Mouse (Mus musculus): ENCODE measurements around the gene C1rl. TPM values are rescaled to one million over a fixed set of nuclear protein-coding genes. Genes with fewer than 3 reads are reported as not detected.
"Not testable (repeated sequence)": the region's sequence is repeated elsewhere in the genome, so short reads cannot be mapped to it uniquely, and the experiment has no call there.

C1rl gene
- polyA plus RNA-seq, 1 experiment from 2014 or later, result 0.23 TPM

DNA sequence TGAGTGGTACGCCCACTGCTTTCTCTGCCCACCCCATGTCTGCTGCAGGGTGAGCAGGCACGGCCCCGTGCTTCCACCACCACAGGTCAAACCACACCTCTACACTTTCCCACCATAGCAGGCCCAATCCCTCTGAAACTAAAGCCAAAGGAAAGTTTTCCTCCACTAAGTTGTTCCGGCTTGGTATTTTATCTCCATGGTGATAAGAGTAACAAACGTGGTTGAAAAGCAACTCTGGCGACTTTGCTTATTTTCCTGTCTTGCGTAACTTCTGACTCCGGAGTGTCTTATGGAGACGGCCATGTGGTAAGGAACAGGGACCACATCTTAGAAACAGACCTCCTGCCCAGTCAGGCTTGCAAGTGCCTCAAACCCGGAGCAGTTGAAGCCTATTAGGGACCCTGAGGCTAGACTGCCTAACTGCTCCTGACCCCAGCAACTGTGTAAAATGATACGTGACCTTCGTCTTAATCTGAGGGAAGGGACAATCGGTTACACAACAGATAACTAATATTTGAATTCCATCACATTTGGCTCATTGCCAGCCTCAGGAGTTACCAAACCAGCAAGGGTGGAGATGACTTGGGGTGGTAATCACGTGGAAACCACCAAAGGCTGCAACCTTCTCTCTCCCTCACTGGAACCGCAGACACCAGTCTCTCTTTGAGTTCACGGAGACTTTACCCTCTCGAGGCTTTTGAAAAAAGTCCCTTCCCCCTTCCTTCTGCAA lies 14.8 kb upstream of the C1rl start:
- H3K9me3 ChIP-seq (ENCODE audit: control insufficient read depth, low read length), result no peaks in the 10 kb centered on the region
- no peak overlapping the region for H3K27ac ChIP-seq (ENCODE audit: low read depth, low read length)
- ATAC-seq (ENCODE audit: low FRiP score), result no peak
- H3K4me2 ChIP-seq, result no peak overlapping the region
- no peaks in the 10 kb centered on the region for H3K4me1 ChIP-seq (ENCODE audit: control insufficient read depth, insufficient read depth, low read length)
- WGBS, result 81% methylated on average over 17 of the region's 17 CpGs
- no peaks in the 10 kb centered on the region for H3K36me3 ChIP-seq (ENCODE audit: control insufficient read depth, insufficient read depth, low read length)
- no peak overlapping the region for H3K9ac ChIP-seq (ENCODE audit: low read length)
- H3K27me3 ChIP-seq (ENCODE audit: control insufficient read depth, insufficient read depth, low read length), result no peaks in the 10 kb centered on the region
- DNase-seq (ENCODE audit: low spot score, missing footprints), result no peak
- no peak overlapping the region for H3K4me3 ChIP-seq (ENCODE audit: low read depth, low read length)

DNA sequence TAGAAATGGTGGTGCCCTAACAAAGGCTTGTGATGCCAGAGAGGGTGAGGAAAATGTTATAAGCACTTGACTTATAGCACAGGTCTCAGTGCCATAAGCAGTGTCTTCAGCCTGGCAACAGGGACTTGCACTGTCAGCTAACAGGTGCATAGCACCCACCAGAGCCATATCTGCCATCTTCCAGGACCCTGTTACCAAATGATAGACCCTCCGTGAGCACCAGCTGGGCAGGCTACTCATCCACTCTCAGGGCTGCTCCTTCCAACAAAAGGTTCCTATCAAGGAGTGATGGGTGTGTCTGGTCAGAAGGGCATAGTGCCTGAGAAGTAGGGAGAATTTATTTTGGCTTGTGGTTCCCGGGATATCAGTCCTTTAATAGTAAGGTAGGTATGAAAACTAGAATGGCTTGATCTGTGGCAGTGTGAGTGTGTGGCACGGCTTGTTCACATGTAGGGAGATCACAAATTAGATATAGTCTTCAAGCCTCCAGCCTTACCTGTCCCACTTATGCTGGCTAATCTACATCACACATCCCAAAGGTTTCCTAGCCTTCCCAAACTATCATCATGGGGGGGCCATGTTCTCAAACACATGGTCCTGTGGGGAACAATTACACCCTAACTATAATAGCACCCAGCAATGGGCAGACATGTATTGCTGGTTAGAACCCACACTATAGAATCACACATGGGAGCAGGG lies 13.9 kb upstream of the C1rl start:
- H3K36me3 ChIP-seq (ENCODE audit: control insufficient read depth, insufficient read depth, low read length), result no peaks in the 10 kb centered on the region
- ATAC-seq (ENCODE audit: low FRiP score) (no peak), DNase-seq (ENCODE audit: low spot score, missing footprints) (no peak)
- no peak overlapping the region for H3K9ac ChIP-seq (ENCODE audit: low read length)
- H3K4me2 ChIP-seq, result no peak overlapping the region
- no peak overlapping the region for H3K4me3 ChIP-seq (ENCODE audit: low read depth, low read length)
- H3K4me1 ChIP-seq (ENCODE audit: control insufficient read depth, insufficient read depth, low read length), result no peaks in the 10 kb centered on the region
- H3K27me3 ChIP-seq (ENCODE audit: control insufficient read depth, insufficient read depth, low read length), result no peaks in the 10 kb centered on the region
- no peaks in the 10 kb centered on the region for H3K9me3 ChIP-seq (ENCODE audit: control insufficient read depth, low read length)
- WGBS, result 87% methylated on average over 3 of the region's 3 CpGs
- no peak overlapping the region for H3K27ac ChIP-seq (ENCODE audit: low read depth, low read length)

DNA sequence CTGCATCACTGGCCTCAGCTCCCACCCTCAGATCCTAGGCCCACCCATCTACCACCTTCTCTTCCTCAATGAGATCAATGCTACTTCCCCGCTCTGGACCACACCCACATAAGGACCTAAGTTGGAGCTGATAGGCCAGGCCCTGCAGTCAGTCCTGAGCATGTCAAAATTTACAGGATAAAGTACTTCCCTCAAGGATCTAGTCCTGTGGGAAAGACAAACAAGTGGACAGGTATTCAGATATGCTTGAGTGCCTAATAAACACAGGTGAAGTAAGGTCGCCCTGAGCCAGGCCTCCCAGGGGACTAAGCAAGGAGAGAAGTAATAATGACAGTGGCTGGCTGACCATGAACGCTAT lies 13.4 kb upstream of the C1rl start:
- no peak overlapping the region for H3K4me3 ChIP-seq (ENCODE audit: low read depth, low read length)
- ATAC-seq (ENCODE audit: low FRiP score), result no peak
- no peaks in the 10 kb centered on the region for H3K4me1 ChIP-seq (ENCODE audit: control insufficient read depth, insufficient read depth, low read length)
- H3K27me3 ChIP-seq (ENCODE audit: control insufficient read depth, insufficient read depth, low read length), result no peaks in the 10 kb centered on the region
- no peaks in the 10 kb centered on the region for H3K36me3 ChIP-seq (ENCODE audit: control insufficient read depth, insufficient read depth, low read length)
- H3K27ac ChIP-seq (ENCODE audit: low read depth, low read length), result no peak overlapping the region
- no peak overlapping the region for H3K9ac ChIP-seq (ENCODE audit: low read length)
- WGBS, result 89% methylated on average over 3 of the region's 3 CpGs
- no peak for DNase-seq (ENCODE audit: low spot score, missing footprints)
- H3K9me3 ChIP-seq (ENCODE audit: control insufficient read depth, low read length), result no peaks in the 10 kb centered on the region
- H3K4me2 ChIP-seq, result no peak overlapping the region

- H3K4me2 ChIP-seq, result no peak overlapping the region
- no peaks in the 10 kb centered on the region for H3K27me3 ChIP-seq (ENCODE audit: control insufficient read depth, insufficient read depth, low read length)
- WGBS, result 57% methylated on average over 4 of the region's 4 CpGs
- no peaks in the 10 kb centered on the region for H3K9me3 ChIP-seq (ENCODE audit: control insufficient read depth, low read length)
- no peak overlapping the region for H3K4me3 ChIP-seq (ENCODE audit: low read depth, low read length)
- DNase-seq (ENCODE audit: low spot score, missing footprints) (peak; percentile 84), ATAC-seq (ENCODE audit: low FRiP score) (no peak)
- no peaks in the 10 kb centered on the region for H3K4me1 ChIP-seq (ENCODE audit: control insufficient read depth, insufficient read depth, low read length)
- no peak overlapping the region for H3K9ac ChIP-seq (ENCODE audit: low read length)
- H3K27ac ChIP-seq (ENCODE audit: low read depth, low read length), result no peak overlapping the region
- H3K36me3 ChIP-seq (ENCODE audit: control insufficient read depth, insufficient read depth, low read length), result no peaks in the 10 kb centered on the region
Measured at GRCm38 (mm10) chr6:124480295-124480694, 12.6 kb upstream of the C1rl start.

GRCm38 (mm10) chr6:124481571-124481970 lies 11.3 kb upstream of the C1rl start:
- peak; percentile 96 for DNase-seq (ENCODE audit: low spot score, missing footprints)
- H3K27ac ChIP-seq (ENCODE audit: low read depth, low read length), result no peak overlapping the region
- 0 out of 2 replicates have a peak, but pooled peaks have one; percentile 8 for ATAC-seq (ENCODE audit: low FRiP score)
- H3K9me3 ChIP-seq (ENCODE audit: control insufficient read depth, low read length), result no peaks in the 10 kb centered on the region
- no peak overlapping the region for H3K4me2 ChIP-seq
- H3K36me3 ChIP-seq (ENCODE audit: control insufficient read depth, insufficient read depth, low read length), result no peaks in the 10 kb centered on the region
- H3K4me1 ChIP-seq (ENCODE audit: control insufficient read depth, insufficient read depth, low read length), result no peaks in the 10 kb centered on the region
- WGBS, result 25% methylated on average over 6 of the region's 6 CpGs
- no peak overlapping the region for H3K4me3 ChIP-seq (ENCODE audit: low read depth, low read length)
- no peak overlapping the region for H3K9ac ChIP-seq (ENCODE audit: low read length)
- no peaks in the 10 kb centered on the region for H3K27me3 ChIP-seq (ENCODE audit: control insufficient read depth, insufficient read depth, low read length)

DNA sequence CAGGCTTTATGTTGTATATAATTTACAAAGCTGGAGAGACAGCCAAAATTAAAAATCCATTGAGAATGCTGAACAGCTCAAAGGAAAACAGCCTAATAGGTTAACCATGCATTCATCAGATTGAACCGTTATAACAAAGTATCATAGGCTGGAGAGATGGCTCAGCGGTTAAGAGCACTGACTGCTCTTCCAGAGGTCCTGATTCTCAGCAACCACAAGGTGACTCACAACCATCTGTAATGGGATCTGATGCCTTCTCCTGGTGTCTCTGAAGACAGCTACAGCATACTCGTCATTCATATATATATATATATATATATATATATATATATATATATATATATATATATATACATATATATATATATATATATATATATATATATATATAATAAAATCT lies 9.1 kb upstream of the C1rl start:
- not testable (repeated sequence) for H3K27ac ChIP-seq (ENCODE audit: low read depth, low read length); H3K4me1 ChIP-seq (ENCODE audit: control insufficient read depth, insufficient read depth, low read length); H3K4me3 ChIP-seq (ENCODE audit: low read depth, low read length); DNase-seq (ENCODE audit: low spot score, missing footprints); H3K36me3 ChIP-seq (ENCODE audit: control insufficient read depth, insufficient read depth, low read length); H3K9me3 ChIP-seq (ENCODE audit: control insufficient read depth, low read length); ATAC-seq (ENCODE audit: low FRiP score); H3K4me2 ChIP-seq; H3K27me3 ChIP-seq (ENCODE audit: control insufficient read depth, insufficient read depth, low read length); H3K9ac ChIP-seq (ENCODE audit: low read length)
- WGBS, result 94% methylated on average over 3 of the region's 3 CpGs

- DNase-seq (ENCODE audit: low spot score, missing footprints) (no peak), ATAC-seq (ENCODE audit: low FRiP score) (no peak)
- no peaks in the 10 kb centered on the region for H3K27me3 ChIP-seq (ENCODE audit: control insufficient read depth, insufficient read depth, low read length)
- H3K9ac ChIP-seq (ENCODE audit: low read length), result no peak overlapping the region
- no peak overlapping the region for H3K27ac ChIP-seq (ENCODE audit: low read depth, low read length)
- H3K4me2 ChIP-seq, result no peak overlapping the region; the same call in 1 of the 2 replicates
- H3K9me3 ChIP-seq (ENCODE audit: control insufficient read depth, low read length), result no peaks in the 10 kb centered on the region
- H3K4me1 ChIP-seq (ENCODE audit: control insufficient read depth, insufficient read depth, low read length), result no peaks in the 10 kb centered on the region
- WGBS, result 82% methylated on average over 7 of the region's 7 CpGs
- no peaks in the 10 kb centered on the region for H3K36me3 ChIP-seq (ENCODE audit: control insufficient read depth, insufficient read depth, low read length)
- no peak overlapping the region for H3K4me3 ChIP-seq (ENCODE audit: low read depth, low read length)
Measured at GRCm38 (mm10) chr6:124484851-124485250, 8.1 kb upstream of the C1rl start.

- Histone ChIP-seq H3K9me3 (ENCODE audit: control insufficient read depth, low read length) (no peaks in the 10 kb centered on the region), H3K36me3 (ENCODE audit: control insufficient read depth, insufficient read depth, low read length) (no peaks in the 10 kb centered on the region), H3K4me2 (peak overlapping the region; percentile 39), H3K27ac (ENCODE audit: low read depth, low read length) (no peak overlapping the region), H3K4me1 (ENCODE audit: control insufficient read depth, insufficient read depth, low read length) (no peaks in the 10 kb centered on the region), H3K27me3 (ENCODE audit: control insufficient read depth, insufficient read depth, low read length) (no peaks in the 10 kb centered on the region), H3K4me3 (ENCODE audit: low read depth, low read length) (no peak overlapping the region; the same call in 1 of the 2 replicates), H3K9ac (ENCODE audit: low read length) (peak overlapping the region; percentile 28; the same call in 1 of the 2 replicates)
- DNase-seq (ENCODE audit: low spot score, missing footprints) (peak; percentile 88), ATAC-seq (ENCODE audit: low FRiP score) (peak; percentile 92)
- WGBS, result 31% methylated on average over 21 of the region's 21 CpGs
Measured at GRCm38 (mm10) chr6:124485414-124486144, 7.3 kb upstream of the C1rl start.

DNA sequence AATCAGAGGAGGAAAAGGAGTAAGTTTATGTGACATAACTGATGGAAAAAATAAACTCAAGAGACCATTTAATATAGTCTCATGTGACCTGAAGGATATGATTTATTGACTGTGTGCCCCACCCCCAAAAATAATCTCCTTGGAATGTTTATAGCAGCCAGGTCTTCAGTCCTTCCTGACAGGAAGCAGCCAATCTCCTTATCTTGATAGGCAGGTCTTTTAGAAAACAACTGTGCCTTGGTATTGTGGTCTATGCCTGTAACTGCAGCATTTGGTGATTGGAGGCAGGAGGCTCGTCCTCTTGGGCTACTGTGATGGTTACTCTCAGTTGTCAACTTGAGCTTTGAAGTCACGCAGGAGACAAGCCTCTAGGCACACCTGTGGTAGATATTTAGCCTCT lies 5.4 kb upstream of the C1rl start:
- H3K9me3 ChIP-seq (ENCODE audit: control insufficient read depth, low read length), result no peaks in the 10 kb centered on the region
- H3K36me3 ChIP-seq (ENCODE audit: control insufficient read depth, insufficient read depth, low read length), result no peaks in the 10 kb centered on the region
- WGBS, result 60% methylated on average over 2 of the region's 2 CpGs

More for the DNA sequence above, 5.4 kb upstream of the C1rl start:
- Histone ChIP-seq H3K4me2 (no peak overlapping the region), H3K9ac (ENCODE audit: low read length) (no peak overlapping the region), H3K4me1 (ENCODE audit: control insufficient read depth, insufficient read depth, low read length) (no peaks in the 10 kb centered on the region), H3K4me3 (ENCODE audit: low read depth, low read length) (no peak overlapping the region), H3K27ac (ENCODE audit: low read depth, low read length) (no peak overlapping the region), H3K27me3 (ENCODE audit: control insufficient read depth, insufficient read depth, low read length) (no peaks in the 10 kb centered on the region)
- ATAC-seq (ENCODE audit: low FRiP score) (no peak), DNase-seq (ENCODE audit: low spot score, missing footprints) (no peak)
